Mouse (Mus musculus): ENCODE measurements around the gene Nipal3. TPM values are rescaled to one million over a fixed set of nuclear protein-coding genes. Genes with fewer than 3 reads are reported as not detected.

The Nipal3 gene
- polyA plus RNA-seq (2014; fragmentation: Illumina TruSeq; extraction: RNeasy Lipid Tissue Mini Kit (QIAGEN cat#74804); ENCODE audit: low read depth, low replicate concordance), result 3.1 TPM

DNA sequence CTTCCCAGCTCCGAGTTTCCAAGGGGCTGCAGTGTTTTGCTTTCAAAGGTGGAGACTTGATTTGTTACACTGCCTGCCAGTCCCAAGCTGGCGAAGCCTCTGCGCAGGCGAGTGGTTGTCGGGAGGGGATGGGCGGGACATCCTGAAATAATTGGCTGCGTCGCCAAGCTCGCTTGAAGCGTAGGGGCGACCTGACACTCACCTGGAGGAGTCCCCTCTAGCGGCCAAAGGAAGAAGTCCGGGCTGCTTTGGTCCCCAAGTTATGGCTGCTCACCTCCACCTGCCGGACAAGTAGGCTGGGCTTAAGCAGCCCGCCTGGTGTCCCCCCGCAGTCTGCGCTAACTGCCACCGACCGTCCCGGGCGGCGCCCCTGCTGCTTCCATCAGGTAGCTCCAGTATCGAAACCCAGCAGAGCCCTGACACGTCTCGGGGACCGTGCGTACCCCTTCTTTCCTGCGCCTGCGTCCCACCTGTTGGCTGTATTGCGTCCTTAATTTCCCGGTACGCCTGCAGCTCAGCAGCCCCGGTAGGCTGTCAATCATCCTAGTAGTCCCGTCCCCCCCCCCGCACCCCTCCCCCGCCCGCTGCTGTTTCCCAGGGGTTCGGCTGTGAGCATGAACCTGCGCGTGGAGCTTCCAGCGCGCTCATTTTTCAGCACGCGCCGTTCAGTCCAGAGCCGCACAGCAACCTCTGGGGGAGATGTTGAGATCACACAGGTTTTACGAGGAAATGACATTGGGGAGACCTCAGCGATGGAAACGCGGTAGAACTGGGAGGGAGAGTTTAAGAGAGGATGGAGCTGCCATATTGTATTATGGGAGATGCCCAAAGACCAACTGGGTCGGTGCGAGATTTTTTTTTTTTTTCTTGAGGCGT is at the start of gene Nipal3, which contains the start of gene Stpg1:
TSS of gene Nipal3 (minus strand) at position 518 of the 876 bp plus-strand sequence.
TSS of gene Stpg1 (plus strand) at position 270 of the 876 bp plus-strand sequence.

DNA sequence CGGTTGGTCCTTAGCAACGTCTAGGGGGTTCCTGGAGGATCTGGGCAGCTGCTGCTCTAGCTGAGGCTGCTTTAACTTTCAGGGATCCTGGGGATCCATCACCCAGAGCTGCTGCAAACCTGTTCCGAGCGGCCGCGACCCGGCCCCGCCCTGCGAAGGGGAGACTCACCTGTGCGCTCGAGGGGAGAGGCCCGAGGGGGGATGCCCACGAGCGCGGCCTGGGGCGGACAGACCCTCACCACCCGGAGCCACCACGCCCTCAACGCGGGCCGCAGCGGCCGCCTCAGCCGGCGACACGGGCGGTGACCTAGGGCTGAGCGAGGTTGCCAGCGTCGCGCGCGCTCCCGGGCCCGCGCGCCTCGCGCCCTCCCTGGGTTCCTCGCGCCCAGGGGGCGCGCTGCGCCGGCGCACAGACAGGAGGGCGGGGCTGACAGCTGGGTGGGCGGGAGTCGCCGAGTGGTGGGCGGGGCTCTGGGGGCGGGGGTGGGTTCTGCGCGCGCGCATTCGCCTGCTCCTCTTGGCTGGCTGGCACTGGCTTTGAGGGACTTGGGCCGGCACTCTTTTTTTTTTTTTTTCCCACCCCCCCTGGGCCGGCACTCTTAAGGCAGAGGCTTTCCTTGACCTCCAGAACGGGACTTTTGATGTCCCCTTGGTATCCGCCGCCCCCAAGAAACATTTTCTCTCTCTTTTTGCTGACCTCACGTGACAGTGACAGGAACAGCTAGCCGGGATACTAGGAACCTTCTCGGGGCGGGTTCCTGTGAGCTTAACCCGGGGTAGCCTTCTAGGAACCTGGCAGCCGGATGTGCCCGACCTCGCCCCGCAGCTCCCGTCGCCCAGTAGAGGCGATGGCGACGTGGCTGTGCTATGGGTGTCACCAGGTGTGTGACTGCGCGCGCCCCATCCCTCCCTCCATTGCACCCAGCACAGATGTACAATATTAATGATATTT is 61.1 kb downstream of the Nipal3 start, which contains the start of gene Rcan3:
TSS of gene Rcan3 (minus strand) at position 411 of the 952 bp plus-strand sequence.

DNA sequence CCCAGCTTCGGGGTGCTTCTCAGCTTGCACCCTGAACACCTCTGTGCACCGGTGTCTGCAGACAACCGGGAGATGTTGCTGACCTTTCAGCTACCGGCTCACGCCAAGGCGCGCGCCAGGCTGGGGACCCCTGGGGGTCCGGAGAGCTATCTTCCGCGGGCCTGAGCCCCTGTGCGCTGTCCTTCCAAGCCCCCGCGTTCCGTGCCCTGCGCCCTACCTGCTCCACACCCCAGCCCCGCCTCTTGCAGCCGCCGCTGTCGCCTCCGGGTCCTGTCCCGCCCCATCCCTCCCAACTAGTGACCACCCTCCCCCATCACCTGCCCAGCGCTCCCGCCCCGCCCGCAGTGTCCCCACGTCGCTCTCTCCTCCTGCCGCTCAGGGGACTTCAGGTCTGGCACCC is 96.8 kb downstream of the Nipal3 start, which contains the start of gene Ncmap:
TSS of gene Ncmap (minus strand) at position 237 of the 400 bp plus-strand sequence.

Other genes with a start within 250 kb of the Nipal3 start
- 129 TPM for gene Clic4, start 222.2 kb downstream of the Nipal3 start, polyA plus RNA-seq (2014; fragmentation: Illumina TruSeq; extraction: RNeasy Lipid Tissue Mini Kit (QIAGEN cat#74804); ENCODE audit: low read depth, low replicate concordance)
- 246 TPM for gene Srrm1, start 141.7 kb downstream of the Nipal3 start, polyA plus RNA-seq (2014; fragmentation: Illumina TruSeq; extraction: RNeasy Lipid Tissue Mini Kit (QIAGEN cat#74804); ENCODE audit: low read depth, low replicate concordance)
- not detected for gene Ncmap, start 96.8 kb downstream of the Nipal3 start, polyA plus RNA-seq (2014; fragmentation: Illumina TruSeq; extraction: RNeasy Lipid Tissue Mini Kit (QIAGEN cat#74804); ENCODE audit: low read depth, low replicate concordance)
- 10.6 TPM for gene Rcan3, start 61.2 kb downstream of the Nipal3 start, polyA plus RNA-seq (2014; fragmentation: Illumina TruSeq; extraction: RNeasy Lipid Tissue Mini Kit (QIAGEN cat#74804); ENCODE audit: low read depth, low replicate concordance)
- gene Stpg1, start 248 bp downstream of the Nipal3 start, polyA plus RNA-seq (2014; fragmentation: Illumina TruSeq; extraction: RNeasy Lipid Tissue Mini Kit (QIAGEN cat#74804); ENCODE audit: low read depth, low replicate concordance), result not detected
- gene Grhl3, start 78.6 kb upstream of the Nipal3 start, polyA plus RNA-seq (2014; fragmentation: Illumina TruSeq; extraction: RNeasy Lipid Tissue Mini Kit (QIAGEN cat#74804); ENCODE audit: low read depth, low replicate concordance), result not detected
- not detected for gene Ifnlr1, start 191.2 kb upstream of the Nipal3 start, polyA plus RNA-seq (2014; fragmentation: Illumina TruSeq; extraction: RNeasy Lipid Tissue Mini Kit (QIAGEN cat#74804); ENCODE audit: low read depth, low replicate concordance)
- not detected for gene Il22ra1, start 233.1 kb upstream of the Nipal3 start, polyA plus RNA-seq (2014; fragmentation: Illumina TruSeq; extraction: RNeasy Lipid Tissue Mini Kit (QIAGEN cat#74804); ENCODE audit: low read depth, low replicate concordance)